Mouse (Mus musculus): ENCODE measurements around the gene Rxfp4. TPM values are rescaled to one million over a fixed set of nuclear protein-coding genes. Genes with fewer than 3 reads are reported as not detected.

The Rxfp4 gene
- polyA plus RNA-seq, 1 experiment from 2014 or later, result not detected

DNA sequence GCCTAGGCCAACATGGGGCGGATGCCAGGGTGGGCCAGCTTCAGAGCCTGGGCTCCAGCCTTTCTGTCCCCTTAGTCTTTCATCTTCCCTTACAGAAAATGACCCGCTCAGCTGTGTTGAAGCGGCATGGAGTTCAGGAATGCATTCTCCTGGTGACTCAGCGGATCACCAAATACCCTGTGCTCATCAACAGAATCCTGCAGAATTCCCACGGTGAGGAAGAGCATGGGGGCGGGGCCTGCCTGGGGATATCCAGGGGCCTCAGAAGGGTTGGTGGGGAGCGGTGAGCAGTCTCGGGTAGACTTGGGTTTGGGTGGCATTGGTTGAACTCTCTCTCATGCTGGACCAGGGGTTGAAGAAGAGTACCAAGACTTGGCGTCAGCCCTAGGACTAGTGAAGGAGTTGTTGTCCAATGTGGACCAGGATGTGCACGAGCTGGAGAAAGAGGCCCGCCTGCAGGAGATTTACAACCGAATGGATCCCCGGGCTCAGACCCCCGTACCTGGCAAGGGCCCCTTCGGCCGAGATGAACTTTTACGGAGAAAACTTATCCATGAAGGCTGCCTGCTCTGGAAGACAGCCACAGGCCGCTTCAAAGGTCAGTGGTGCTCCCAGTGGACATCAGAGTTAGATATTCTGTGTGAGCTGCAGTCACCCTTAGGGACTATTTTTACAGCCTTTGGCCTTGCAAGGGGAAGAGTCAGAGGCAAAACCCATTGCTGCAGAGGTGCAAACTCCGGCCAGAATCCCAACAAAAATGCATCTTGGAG lies 17.3 kb downstream of the Rxfp4 start:
- peaks cover 52% of the 10 kb centered on the region for H3K36me3 ChIP-seq (ENCODE audit: control insufficient read depth, insufficient read depth, low read length)
- WGBS, result 92% methylated on average over 19 of the region's 19 CpGs
- DNase-seq (ENCODE audit: low spot score), result no peak

DNA sequence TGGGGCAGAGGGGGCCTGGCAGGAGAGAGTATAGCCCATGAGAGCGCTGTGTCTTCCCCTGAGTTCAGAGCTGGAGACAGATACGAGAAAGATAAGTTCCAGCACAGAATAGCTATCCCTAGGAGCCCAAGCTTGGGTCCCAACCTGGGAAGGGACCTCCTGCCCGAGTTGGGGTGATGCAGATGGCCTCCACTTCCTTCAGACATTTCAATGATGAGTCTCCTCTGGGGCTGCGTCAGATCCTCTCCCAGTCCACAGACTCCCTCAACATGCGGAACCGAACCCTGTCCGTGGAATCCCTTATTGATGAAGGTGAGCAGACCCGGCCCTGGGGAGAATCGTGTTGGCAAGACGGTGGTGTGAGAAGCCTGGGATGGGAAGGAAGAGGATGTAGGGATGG lies 19.9 kb downstream of the Rxfp4 start:
- H3K9ac ChIP-seq (ENCODE audit: low read depth, low read length), result no peak overlapping the region
- H3K4me3 ChIP-seq (ENCODE audit: low read depth, low read length), result no peak overlapping the region
- peaks cover 39% of the 10 kb centered on the region for H3K36me3 ChIP-seq (ENCODE audit: control insufficient read depth, insufficient read depth, low read length)
- no peaks in the 10 kb centered on the region for H3K27me3 ChIP-seq (ENCODE audit: control insufficient read depth, insufficient read depth, low read length)
- DNase-seq (ENCODE audit: low spot score) (no peak), ATAC-seq (ENCODE audit: low FRiP score) (no peak)
- H3K27ac ChIP-seq (ENCODE audit: low read depth, low read length), result no peak overlapping the region
- H3K4me1 ChIP-seq (replicated peaks; ENCODE audit: control insufficient read depth, insufficient read depth, low read length), result no peaks in the 10 kb centered on the region
- WGBS, result 95% methylated on average over 10 of the region's 10 CpGs
- no peak overlapping the region for H3K4me2 ChIP-seq (replicated peaks; ENCODE audit: low read depth, low read length)
- no peaks in the 10 kb centered on the region for H3K9me3 ChIP-seq (ENCODE audit: control insufficient read depth, low read length)

More for the DNA sequence above, 17.3 kb downstream of the Rxfp4 start:
- H3K9me3 ChIP-seq (ENCODE audit: control insufficient read depth, low read length), result no peaks in the 10 kb centered on the region
- H3K4me3 ChIP-seq (ENCODE audit: low read depth, low read length), result no peak overlapping the region
- ATAC-seq (ENCODE audit: low FRiP score), result no peak
- H3K27me3 ChIP-seq (ENCODE audit: control insufficient read depth, insufficient read depth, low read length), result no peaks in the 10 kb centered on the region
- H3K4me1 ChIP-seq (replicated peaks; ENCODE audit: control insufficient read depth, insufficient read depth, low read length), result no peaks in the 10 kb centered on the region
- no peak overlapping the region for H3K27ac ChIP-seq (ENCODE audit: low read depth, low read length)
- no peak overlapping the region for H3K9ac ChIP-seq (ENCODE audit: low read depth, low read length)
- H3K4me2 ChIP-seq (replicated peaks; ENCODE audit: low read depth, low read length), result no peak overlapping the region

DNA sequence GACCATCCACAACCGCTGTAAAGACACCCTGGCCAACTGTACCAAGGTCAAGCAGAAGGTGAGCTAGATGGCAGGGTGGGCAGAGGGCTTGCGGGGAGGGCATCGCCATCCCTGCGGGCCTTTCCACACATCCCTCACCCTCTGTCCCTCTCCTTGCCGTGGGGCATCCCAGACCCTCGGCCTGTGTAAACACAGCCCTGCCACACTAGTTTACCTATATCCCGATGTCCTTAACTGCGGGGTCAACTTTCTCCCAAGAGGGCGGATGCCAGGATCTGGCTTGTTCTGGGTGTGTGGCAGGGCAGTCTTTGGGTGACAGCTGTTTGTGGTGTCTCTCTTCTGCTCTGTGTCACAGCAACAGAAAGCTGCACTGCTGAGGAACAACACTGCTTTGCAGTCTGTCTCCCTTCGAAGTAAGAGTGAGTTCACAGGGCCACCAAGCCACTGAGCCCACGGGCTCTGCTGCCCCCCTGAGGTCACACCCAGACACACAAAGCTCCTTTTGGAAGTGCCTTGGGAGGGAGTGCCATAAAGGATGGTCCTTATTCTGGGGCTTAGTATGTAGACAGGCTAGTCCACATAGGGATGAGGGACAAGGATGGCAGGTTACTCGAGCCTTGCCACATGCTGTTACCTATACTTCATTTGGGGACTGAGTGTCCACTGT lies 20.9 kb downstream of the Rxfp4 start:
- Histone ChIP-seq H3K36me3 (ENCODE audit: control insufficient read depth, insufficient read depth, low read length) (peaks cover 38% of the 10 kb centered on the region), H3K27ac (ENCODE audit: low read depth, low read length) (no peak overlapping the region), H3K4me3 (ENCODE audit: low read depth, low read length) (no peak overlapping the region), H3K9ac (ENCODE audit: low read depth, low read length) (no peak overlapping the region), H3K4me1 (replicated peaks; ENCODE audit: control insufficient read depth, insufficient read depth, low read length) (no peaks in the 10 kb centered on the region), H3K4me2 (replicated peaks; ENCODE audit: low read depth, low read length) (no peak overlapping the region), H3K9me3 (ENCODE audit: control insufficient read depth, low read length) (no peaks in the 10 kb centered on the region), H3K27me3 (ENCODE audit: control insufficient read depth, insufficient read depth, low read length) (no peaks in the 10 kb centered on the region)
- ATAC-seq (ENCODE audit: low FRiP score), result no peak
- WGBS, result 83% methylated on average over 12 of the region's 12 CpGs
- DNase-seq (ENCODE audit: low spot score), result peak; percentile 50

DNA sequence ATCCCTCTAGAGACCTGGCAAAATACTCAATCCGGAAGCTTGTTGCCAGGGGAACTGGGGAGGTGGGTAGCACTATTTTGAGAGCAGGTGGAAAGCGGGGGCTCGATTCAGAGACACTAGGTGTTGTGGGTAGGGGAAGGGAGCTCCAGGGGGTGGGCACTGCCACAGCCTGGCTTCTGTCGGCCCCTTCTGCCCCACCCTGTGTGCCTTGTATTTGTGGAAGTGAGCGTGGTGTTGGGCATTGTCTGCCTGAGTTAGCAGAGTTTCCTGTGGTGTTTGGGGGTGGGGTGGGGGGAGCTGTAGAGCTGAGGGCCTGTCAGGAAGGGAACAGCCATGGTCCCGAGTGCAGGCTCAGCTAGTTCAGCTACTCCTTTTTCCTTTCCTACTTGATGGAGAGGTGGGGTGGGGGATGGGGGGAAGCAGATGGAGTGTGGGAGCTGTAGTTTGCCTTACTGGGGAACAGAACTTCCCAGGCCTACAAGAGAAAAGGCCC lies 22.0 kb downstream of the Rxfp4 start:
- ATAC-seq (ENCODE audit: low FRiP score), result no peak
- WGBS, result 73% methylated on average over 6 of the region's 6 CpGs
- no peaks in the 10 kb centered on the region for H3K9me3 ChIP-seq (ENCODE audit: control insufficient read depth, low read length)

DNA sequence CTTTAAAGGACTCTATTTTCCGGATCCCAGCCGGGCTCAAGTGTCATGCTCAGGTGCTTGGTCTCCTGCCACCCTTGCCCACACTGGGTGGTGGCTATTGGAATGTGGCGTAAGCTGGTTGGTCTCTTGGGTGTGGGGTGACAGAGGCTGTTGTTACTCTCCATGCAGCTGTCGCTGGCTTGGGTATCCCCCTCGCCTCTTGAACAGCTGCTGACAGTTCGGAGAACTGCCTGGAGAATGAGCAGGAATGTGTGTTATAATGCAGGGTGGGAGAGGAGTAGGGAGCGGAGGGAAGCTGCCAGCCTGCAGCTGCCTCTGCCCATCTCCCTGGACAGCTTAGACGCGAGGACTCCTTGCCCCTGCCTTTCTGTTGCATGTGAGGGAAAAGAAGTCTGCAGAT lies 22.9 kb downstream of the Rxfp4 start:
- ATAC-seq (ENCODE audit: low FRiP score) (no peak), DNase-seq (ENCODE audit: low spot score) (no peak)
- Histone ChIP-seq H3K27ac (ENCODE audit: low read depth, low read length) (no peak overlapping the region), H3K27me3 (ENCODE audit: control insufficient read depth, insufficient read depth, low read length) (no peaks in the 10 kb centered on the region), H3K9me3 (ENCODE audit: control insufficient read depth, low read length) (no peaks in the 10 kb centered on the region), H3K4me2 (replicated peaks; ENCODE audit: low read depth, low read length) (no peak overlapping the region), H3K36me3 (ENCODE audit: control insufficient read depth, insufficient read depth, low read length) (peaks cover 21% of the 10 kb centered on the region), H3K9ac (ENCODE audit: low read depth, low read length) (no peak overlapping the region), H3K4me3 (ENCODE audit: low read depth, low read length) (no peak overlapping the region), H3K4me1 (replicated peaks; ENCODE audit: control insufficient read depth, insufficient read depth, low read length) (peaks cover 10% of the 10 kb centered on the region)
- 78% methylated on average over 9 of the region's 9 CpGs for WGBS

More for the DNA sequence above, 22.0 kb downstream of the Rxfp4 start:
- no peak for DNase-seq (ENCODE audit: low spot score)
- H3K36me3 ChIP-seq (ENCODE audit: control insufficient read depth, insufficient read depth, low read length), result peaks cover 28% of the 10 kb centered on the region
- H3K27me3 ChIP-seq (ENCODE audit: control insufficient read depth, insufficient read depth, low read length), result no peaks in the 10 kb centered on the region
- no peak overlapping the region for H3K9ac ChIP-seq (ENCODE audit: low read depth, low read length)
- H3K4me3 ChIP-seq (ENCODE audit: low read depth, low read length), result no peak overlapping the region
- no peak overlapping the region for H3K4me2 ChIP-seq (replicated peaks; ENCODE audit: low read depth, low read length)
- H3K4me1 ChIP-seq (replicated peaks; ENCODE audit: control insufficient read depth, insufficient read depth, low read length), result peaks cover 5% of the 10 kb centered on the region
- no peak overlapping the region for H3K27ac ChIP-seq (ENCODE audit: low read depth, low read length)

DNA sequence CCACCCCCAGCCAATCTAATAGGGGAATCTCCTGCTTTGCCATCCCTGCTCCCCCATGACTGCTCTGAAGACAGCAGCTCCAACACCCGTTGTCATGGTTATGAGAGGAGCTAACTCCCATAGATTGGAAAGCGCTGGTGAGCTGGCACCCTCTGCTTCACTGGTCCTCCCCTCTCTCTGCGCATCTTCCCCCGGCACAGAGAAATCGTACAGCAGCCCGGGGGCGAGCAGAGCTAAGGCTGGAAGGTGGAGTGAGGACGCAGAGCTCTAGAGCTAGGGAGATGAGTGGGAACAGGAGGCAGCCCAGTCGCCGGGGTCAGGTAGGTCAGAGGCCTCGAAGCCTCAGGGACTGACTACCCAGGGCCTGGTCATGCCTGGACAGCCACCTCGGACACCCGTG lies 23.7 kb downstream of the Rxfp4 start:
- Histone ChIP-seq H3K4me2 (replicated peaks; ENCODE audit: low read depth, low read length) (no peak overlapping the region), H3K27ac (ENCODE audit: low read depth, low read length) (no peak overlapping the region), H3K27me3 (ENCODE audit: control insufficient read depth, insufficient read depth, low read length) (no peaks in the 10 kb centered on the region), H3K4me1 (replicated peaks; ENCODE audit: control insufficient read depth, insufficient read depth, low read length) (peaks cover 14% of the 10 kb centered on the region), H3K36me3 (ENCODE audit: control insufficient read depth, insufficient read depth, low read length) (peaks cover 13% of the 10 kb centered on the region), H3K9ac (ENCODE audit: low read depth, low read length) (no peak overlapping the region), H3K9me3 (ENCODE audit: control insufficient read depth, low read length) (no peaks in the 10 kb centered on the region), H3K4me3 (ENCODE audit: low read depth, low read length) (no peak overlapping the region)
- ATAC-seq (ENCODE audit: low FRiP score) (no peak), DNase-seq (ENCODE audit: low spot score) (no peak)
- 84% methylated on average over 13 of the region's 13 CpGs for WGBS

DNA sequence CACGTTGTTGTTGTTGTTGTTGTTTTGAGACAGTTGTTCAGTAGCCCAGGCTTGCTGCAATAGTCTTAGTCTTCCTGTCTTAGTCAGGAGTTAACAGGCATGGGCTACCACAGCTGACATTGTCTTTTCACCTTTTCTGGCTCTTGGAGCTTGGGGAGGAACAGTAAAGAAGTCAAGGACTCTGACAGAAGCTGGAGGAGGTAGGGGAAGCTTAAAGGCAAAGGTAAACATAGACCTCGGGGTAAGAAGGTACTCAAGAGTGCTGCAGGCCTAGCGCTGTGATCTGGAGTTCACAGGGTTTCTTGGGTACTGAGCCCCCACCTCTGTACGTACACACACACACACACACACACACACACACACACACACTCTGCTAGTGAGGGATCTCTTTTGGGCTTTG lies 24.2 kb downstream of the Rxfp4 start:
- Histone ChIP-seq H3K4me3 (ENCODE audit: low read depth, low read length) (no peak overlapping the region), H3K4me2 (replicated peaks; ENCODE audit: low read depth, low read length) (no peak overlapping the region), H3K9ac (ENCODE audit: low read depth, low read length) (no peak overlapping the region), H3K27me3 (ENCODE audit: control insufficient read depth, insufficient read depth, low read length) (no peaks in the 10 kb centered on the region), H3K27ac (ENCODE audit: low read depth, low read length) (no peak overlapping the region), H3K36me3 (ENCODE audit: control insufficient read depth, insufficient read depth, low read length) (peaks cover 10% of the 10 kb centered on the region; the same call in 1 of the 2 replicates), H3K4me1 (replicated peaks; ENCODE audit: control insufficient read depth, insufficient read depth, low read length) (peaks cover 16% of the 10 kb centered on the region), H3K9me3 (ENCODE audit: control insufficient read depth, low read length) (no peaks in the 10 kb centered on the region)
- DNase-seq (ENCODE audit: low spot score), result no peak
- ATAC-seq (ENCODE audit: low FRiP score), result no peak
- 77% methylated on average over 4 of the region's 4 CpGs for WGBS

DNA sequence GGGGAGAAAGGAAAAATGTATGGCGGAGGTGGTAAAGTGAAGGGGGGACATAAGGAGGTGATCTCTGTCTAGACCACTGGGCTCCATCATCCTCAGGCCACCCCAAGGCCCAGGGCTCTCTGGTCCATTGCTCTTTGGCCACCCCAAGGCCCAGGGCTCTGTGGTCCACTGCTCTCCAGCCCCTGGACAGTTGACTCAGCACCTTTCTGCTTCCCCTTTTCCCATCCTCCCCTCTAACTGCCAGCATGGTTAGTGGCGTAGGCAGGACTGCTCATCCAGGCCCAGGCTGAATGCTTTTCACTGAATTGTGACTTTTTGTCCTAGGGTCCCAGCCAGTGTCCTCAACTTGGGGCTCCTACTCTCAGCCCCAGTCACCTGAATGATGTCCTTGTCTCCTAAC lies 25.4 kb downstream of the Rxfp4 start:
- Histone ChIP-seq H3K9ac (ENCODE audit: low read depth, low read length) (no peak overlapping the region), H3K4me3 (ENCODE audit: low read depth, low read length) (no peak overlapping the region), H3K4me1 (replicated peaks; ENCODE audit: control insufficient read depth, insufficient read depth, low read length) (peaks cover 16% of the 10 kb centered on the region), H3K9me3 (ENCODE audit: control insufficient read depth, low read length) (no peaks in the 10 kb centered on the region), H3K4me2 (replicated peaks; ENCODE audit: low read depth, low read length) (no peak overlapping the region), H3K27ac (ENCODE audit: low read depth, low read length) (no peak overlapping the region), H3K27me3 (ENCODE audit: control insufficient read depth, insufficient read depth, low read length) (no peaks in the 10 kb centered on the region), H3K36me3 (ENCODE audit: control insufficient read depth, insufficient read depth, low read length) (peaks cover 9% of the 10 kb centered on the region; the same call in 1 of the 2 replicates)
- 94% methylated on average over 2 of the region's 2 CpGs for WGBS
- no peak for DNase-seq (ENCODE audit: low spot score)
- ATAC-seq (ENCODE audit: low FRiP score), result no peak

DNA sequence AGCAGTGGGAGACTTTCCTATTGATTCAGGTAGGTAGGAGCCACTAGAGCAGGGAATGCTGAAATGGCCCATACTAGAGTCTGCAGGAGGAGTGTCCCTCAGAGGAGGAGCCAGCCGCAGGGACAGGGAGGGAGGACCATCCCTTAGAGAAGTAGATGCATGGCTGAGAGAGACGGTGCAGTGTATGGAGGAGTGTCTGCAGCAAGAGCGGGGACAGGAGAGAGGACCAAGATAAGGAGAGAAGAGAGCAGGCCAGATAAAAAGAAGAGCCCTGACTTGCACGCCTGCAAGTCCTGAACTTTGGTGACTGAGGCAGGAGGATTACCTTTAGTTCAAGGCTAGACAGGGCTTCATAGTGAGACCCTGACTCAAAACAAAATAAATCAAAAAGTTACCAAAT lies 25.8 kb downstream of the Rxfp4 start:
- H3K27me3 ChIP-seq (ENCODE audit: control insufficient read depth, insufficient read depth, low read length), result no peaks in the 10 kb centered on the region
- H3K9me3 ChIP-seq (ENCODE audit: control insufficient read depth, low read length), result no peaks in the 10 kb centered on the region
- DNase-seq (ENCODE audit: low spot score) (no peak), ATAC-seq (ENCODE audit: low FRiP score) (no peak)
- no peak overlapping the region for H3K4me2 ChIP-seq (replicated peaks; ENCODE audit: low read depth, low read length)
- H3K4me1 ChIP-seq (replicated peaks; ENCODE audit: control insufficient read depth, insufficient read depth, low read length), result peaks cover 16% of the 10 kb centered on the region
- no peak overlapping the region for H3K9ac ChIP-seq (ENCODE audit: low read depth, low read length)
- no peak overlapping the region for H3K27ac ChIP-seq (ENCODE audit: low read depth, low read length)
- peaks cover 7% of the 10 kb centered on the region; the same call in 1 of the 2 replicates for H3K36me3 ChIP-seq (ENCODE audit: control insufficient read depth, insufficient read depth, low read length)
- no peak overlapping the region for H3K4me3 ChIP-seq (ENCODE audit: low read depth, low read length)
- WGBS, result 72% methylated on average over 4 of the region's 4 CpGs
